Mouse (Mus musculus): ENCODE measurements around the gene Itsn1. TPM values are rescaled to one million over a fixed set of nuclear protein-coding genes. Genes with fewer than 3 reads are reported as not detected.

The Itsn1 gene
- polyA plus RNA-seq, 1 experiment, result 12.9 TPM

- no peaks in the 10 kb centered on the region for H3K4me1 ChIP-seq (replicated peaks; ENCODE audit: control insufficient read depth, insufficient read depth, low read length)
- TF ChIP-seq CTCF (IDR thresholded peaks at IDR 0.05; ENCODE audit: borderline replicate concordance, control insufficient read depth, extremely low read depth, insufficient read depth, low read length, poor library complexity) (no peak), POLR2A (IDR thresholded peaks at IDR 0.05; ENCODE audit: control insufficient read depth, extremely low read depth, insufficient read depth, low read length, poor library complexity) (no peak)
- no peaks in the 10 kb centered on the region for H3K36me3 ChIP-seq (ENCODE audit: control insufficient read depth, insufficient read depth, low read length)
- 97% methylated on average over 5 of the region's 5 CpGs for WGBS
- H3K4me3 ChIP-seq (ENCODE audit: control insufficient read depth, insufficient read depth, low read length), result no peak overlapping the region
- no peak overlapping the region for H3K27ac ChIP-seq (ENCODE audit: control insufficient read depth, insufficient read depth, low read length)
- no peak for DNase-seq
- no peaks in the 10 kb centered on the region for H3K27me3 ChIP-seq (ENCODE audit: control insufficient read depth, insufficient read depth, low read length)
Measured at GRCm38 (mm10) chr16:91769911-91770310, 40.8 kb downstream of the Itsn1 start.

GRCm38 (mm10) chr16:91770662-91771061 lies 41.6 kb downstream of the Itsn1 start:
- Histone ChIP-seq H3K4me3 (ENCODE audit: control insufficient read depth, insufficient read depth, low read length) (no peak overlapping the region), H3K36me3 (ENCODE audit: control insufficient read depth, insufficient read depth, low read length) (no peaks in the 10 kb centered on the region), H3K27ac (ENCODE audit: control insufficient read depth, insufficient read depth, low read length) (no peak overlapping the region), H3K4me1 (replicated peaks; ENCODE audit: control insufficient read depth, insufficient read depth, low read length) (no peaks in the 10 kb centered on the region), H3K27me3 (ENCODE audit: control insufficient read depth, insufficient read depth, low read length) (no peaks in the 10 kb centered on the region)
- DNase-seq, result no peak
- 96% methylated on average over 5 of the region's 5 CpGs for WGBS
- TF ChIP-seq CTCF (IDR thresholded peaks at IDR 0.05; ENCODE audit: borderline replicate concordance, control insufficient read depth, extremely low read depth, insufficient read depth, low read length, poor library complexity), result no peak
- no peak for TF ChIP-seq POLR2A (IDR thresholded peaks at IDR 0.05; ENCODE audit: control insufficient read depth, extremely low read depth, insufficient read depth, low read length, poor library complexity)

- H3K4me1 ChIP-seq (replicated peaks; ENCODE audit: control insufficient read depth, insufficient read depth, low read length), result no peaks in the 10 kb centered on the region
- H3K27me3 ChIP-seq (ENCODE audit: control insufficient read depth, insufficient read depth, low read length), result no peaks in the 10 kb centered on the region
- H3K4me3 ChIP-seq (ENCODE audit: control insufficient read depth, insufficient read depth, low read length), result no peak overlapping the region
- H3K36me3 ChIP-seq (ENCODE audit: control insufficient read depth, insufficient read depth, low read length), result no peaks in the 10 kb centered on the region
- 95% methylated on average over 6 of the region's 6 CpGs for WGBS
- TF ChIP-seq POLR2A (IDR thresholded peaks at IDR 0.05; ENCODE audit: control insufficient read depth, extremely low read depth, insufficient read depth, low read length, poor library complexity) (no peak), CTCF (IDR thresholded peaks at IDR 0.05; ENCODE audit: borderline replicate concordance, control insufficient read depth, extremely low read depth, insufficient read depth, low read length, poor library complexity) (no peak)
- no peak for DNase-seq
- no peak overlapping the region for H3K27ac ChIP-seq (ENCODE audit: control insufficient read depth, insufficient read depth, low read length)
Measured at GRCm38 (mm10) chr16:91771334-91771733, 42.3 kb downstream of the Itsn1 start.

- Histone ChIP-seq H3K4me1 (replicated peaks; ENCODE audit: control insufficient read depth, insufficient read depth, low read length) (no peaks in the 10 kb centered on the region), H3K27me3 (ENCODE audit: control insufficient read depth, insufficient read depth, low read length) (no peaks in the 10 kb centered on the region), H3K4me3 (ENCODE audit: control insufficient read depth, insufficient read depth, low read length) (no peak overlapping the region), H3K36me3 (ENCODE audit: control insufficient read depth, insufficient read depth, low read length) (no peaks in the 10 kb centered on the region), H3K27ac (ENCODE audit: control insufficient read depth, insufficient read depth, low read length) (no peak overlapping the region)
- no peak for DNase-seq
- TF ChIP-seq CTCF (IDR thresholded peaks at IDR 0.05; ENCODE audit: borderline replicate concordance, control insufficient read depth, extremely low read depth, insufficient read depth, low read length, poor library complexity), result no peak
- TF ChIP-seq POLR2A (IDR thresholded peaks at IDR 0.05; ENCODE audit: control insufficient read depth, extremely low read depth, insufficient read depth, low read length, poor library complexity), result no peak
- 97% methylated on average over 7 of the region's 7 CpGs for WGBS
Measured at GRCm38 (mm10) chr16:91772586-91772985, 43.5 kb downstream of the Itsn1 start.

- TF ChIP-seq POLR2A (IDR thresholded peaks at IDR 0.05; ENCODE audit: control insufficient read depth, extremely low read depth, insufficient read depth, low read length, poor library complexity) (no peak), CTCF (IDR thresholded peaks at IDR 0.05; ENCODE audit: borderline replicate concordance, control insufficient read depth, extremely low read depth, insufficient read depth, low read length, poor library complexity) (no peak)
- Histone ChIP-seq H3K4me3 (ENCODE audit: control insufficient read depth, insufficient read depth, low read length) (no peak overlapping the region), H3K36me3 (ENCODE audit: control insufficient read depth, insufficient read depth, low read length) (no peaks in the 10 kb centered on the region), H3K4me1 (replicated peaks; ENCODE audit: control insufficient read depth, insufficient read depth, low read length) (peaks cover 16% of the 10 kb centered on the region), H3K27ac (ENCODE audit: control insufficient read depth, insufficient read depth, low read length) (no peak overlapping the region), H3K27me3 (ENCODE audit: control insufficient read depth, insufficient read depth, low read length) (no peaks in the 10 kb centered on the region)
- WGBS, result 83% methylated on average over 10 of the region's 10 CpGs
- no peak for DNase-seq
Measured at GRCm38 (mm10) chr16:91779576-91779975, 50.5 kb downstream of the Itsn1 start.

DNA sequence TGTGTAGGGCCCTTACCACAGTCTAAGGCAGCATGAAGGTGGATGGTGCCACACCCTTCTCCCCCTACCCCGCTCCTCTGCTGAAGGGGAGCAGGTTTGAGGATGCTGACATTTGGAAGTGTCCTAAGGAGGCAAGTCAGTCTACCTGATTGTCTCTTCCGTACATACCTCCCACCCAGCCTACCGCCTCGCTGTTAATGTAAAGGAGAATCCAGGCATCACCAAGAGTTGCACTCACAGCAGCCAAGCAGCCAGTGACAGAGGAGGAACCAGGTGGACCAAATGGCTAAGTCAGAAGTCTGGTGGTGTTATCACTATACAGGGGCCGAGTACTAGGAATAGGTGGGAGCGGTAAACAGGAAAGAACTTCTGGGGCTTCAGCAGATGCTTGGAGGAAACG lies 51.1 kb downstream of the Itsn1 start:
- WGBS, result 76% methylated on average over 7 of the region's 7 CpGs
- no peak for DNase-seq
- H3K27me3 ChIP-seq (ENCODE audit: control insufficient read depth, insufficient read depth, low read length), result no peaks in the 10 kb centered on the region
- peaks cover 16% of the 10 kb centered on the region for H3K4me1 ChIP-seq (replicated peaks; ENCODE audit: control insufficient read depth, insufficient read depth, low read length)
- TF ChIP-seq CTCF (IDR thresholded peaks at IDR 0.05; ENCODE audit: borderline replicate concordance, control insufficient read depth, extremely low read depth, insufficient read depth, low read length, poor library complexity) (no peak), POLR2A (IDR thresholded peaks at IDR 0.05; ENCODE audit: control insufficient read depth, extremely low read depth, insufficient read depth, low read length, poor library complexity) (no peak)
- no peak overlapping the region for H3K4me3 ChIP-seq (ENCODE audit: control insufficient read depth, insufficient read depth, low read length)
- H3K27ac ChIP-seq (ENCODE audit: control insufficient read depth, insufficient read depth, low read length), result no peak overlapping the region
- H3K36me3 ChIP-seq (ENCODE audit: control insufficient read depth, insufficient read depth, low read length), result no peaks in the 10 kb centered on the region

GRCm38 (mm10) chr16:91780826-91781225 lies 51.7 kb downstream of the Itsn1 start:
- peak; percentile 31 for DNase-seq
- Histone ChIP-seq H3K27ac (ENCODE audit: control insufficient read depth, insufficient read depth, low read length) (no peak overlapping the region), H3K4me1 (replicated peaks; ENCODE audit: control insufficient read depth, insufficient read depth, low read length) (peaks cover 16% of the 10 kb centered on the region), H3K27me3 (ENCODE audit: control insufficient read depth, insufficient read depth, low read length) (no peaks in the 10 kb centered on the region), H3K4me3 (ENCODE audit: control insufficient read depth, insufficient read depth, low read length) (no peak overlapping the region), H3K36me3 (ENCODE audit: control insufficient read depth, insufficient read depth, low read length) (no peaks in the 10 kb centered on the region)
- TF ChIP-seq POLR2A (IDR thresholded peaks at IDR 0.05; ENCODE audit: control insufficient read depth, extremely low read depth, insufficient read depth, low read length, poor library complexity), result no peak
- TF ChIP-seq CTCF (IDR thresholded peaks at IDR 0.05; ENCODE audit: borderline replicate concordance, control insufficient read depth, extremely low read depth, insufficient read depth, low read length, poor library complexity), result no peak
- 9% methylated on average over 3 of the region's 3 CpGs for WGBS
